Mouse (Mus musculus) forebrain, embryonic 11.5 days (tissue): ENCODE measurements around the gene Olfr1264. TPM values are rescaled to one million over a fixed set of nuclear protein-coding genes. Genes with fewer than 3 reads are reported as not detected.

Source experiments
- polyA plus RNA-seq: library from polyadenylated mRNA; unstranded; fragments of >200 nt; fragmentation: Nextera tagmentation; extraction: Ambion mirVana; gene quantifications from 2 replicates; pipeline ENCODE4 v1.2.1, GENCODE M21; 2014

Olfr1264 gene
- polyA plus RNA-seq, 1 experiment from 2014 or later, result not detected

Other genes starting within 250 kb of the Olfr1264 start
- not detected in 2 replicates for gene Olfr1254, start 232.0 kb downstream of the Olfr1264 start, polyA plus RNA-seq
- not detected in 2 replicates for gene Olfr1255, start 213.5 kb downstream of the Olfr1264 start, polyA plus RNA-seq
- not detected in 2 replicates for gene Olfr1256, start 184.0 kb downstream of the Olfr1264 start, polyA plus RNA-seq
- gene Olfr48, start 177.4 kb downstream of the Olfr1264 start, polyA plus RNA-seq, result not detected in 2 replicates
- not detected in 2 replicates for gene Olfr1257, start 147.1 kb downstream of the Olfr1264 start, polyA plus RNA-seq
- gene Olfr1258, start 98.3 kb downstream of the Olfr1264 start, polyA plus RNA-seq, result not detected in 2 replicates
- gene Olfr1259, start 76.9 kb downstream of the Olfr1264 start, polyA plus RNA-seq, result not detected in 2 replicates
- not detected in 2 replicates for gene Olfr1260, start 51.2 kb downstream of the Olfr1264 start, polyA plus RNA-seq
- gene Olfr1261, start 34.4 kb downstream of the Olfr1264 start, polyA plus RNA-seq, result not detected in 2 replicates
- not detected in 2 replicates for gene Olfr1262, start 25.4 kb downstream of the Olfr1264 start, polyA plus RNA-seq
- gene Olfr1263, start 13.4 kb downstream of the Olfr1264 start, polyA plus RNA-seq, result not detected in 2 replicates
- not detected in 2 replicates for gene Olfr1265, start 9.8 kb upstream of the Olfr1264 start, polyA plus RNA-seq
- gene Olfr140, start 38.0 kb upstream of the Olfr1264 start, polyA plus RNA-seq, result not detected in 2 replicates
- not detected in 2 replicates for gene Olfr1269, start 95.8 kb upstream of the Olfr1264 start, polyA plus RNA-seq
- gene Olfr32, start 116.7 kb upstream of the Olfr1264 start, polyA plus RNA-seq, result not detected in 2 replicates
- not detected in 2 replicates for gene Olfr1270, start 127.5 kb upstream of the Olfr1264 start, polyA plus RNA-seq
- not detected in 2 replicates for gene Olfr1506, start 198.9 kb upstream of the Olfr1264 start, polyA plus RNA-seq
- not detected in 2 replicates for gene Olfr142, start 232.0 kb upstream of the Olfr1264 start, polyA plus RNA-seq
- not detected in 2 replicates for gene Olfr1271, start 245.5 kb upstream of the Olfr1264 start, polyA plus RNA-seq